Mouse (Mus musculus) liver, embryonic 12.5 days (tissue): ENCODE measurements around the gene B430306N03Rik. TPM values are rescaled to one million over a fixed set of nuclear protein-coding genes. Genes with fewer than 3 reads are reported as not detected.

Experiments
- ATAC-seq: fragments of 200-750 bp; cut with Nextera tagmentation; 2 replicates; pipeline ENCODE4 v1.8.0; 2017; ENCODE audit warnings: moderate number of reproducible peaks, mild to moderate bottlenecking, moderate library complexity
- H3K27ac ChIP-seq: fragments of 300-500 bp; sonication (generic); 2 replicates; pipeline ENCODE4 v1.5.1; 2016; ENCODE audit warnings: mild to moderate bottlenecking
- H3K27me3 ChIP-seq: fragments of 300-500 bp; sonication (generic); replicated peaks from 2 replicates; pipeline ENCODE4 v1.6.1; 2016; ENCODE audit warnings: mild to moderate bottlenecking, moderate library complexity
- H3K36me3 ChIP-seq: fragments of 300-500 bp; sonication (generic); 2 replicates; pipeline ENCODE4 v1.6.1; 2016; ENCODE audit warnings: mild to moderate bottlenecking, moderate library complexity
- H3K4me1 ChIP-seq: fragments of 300-500 bp; sonication (generic); 2 replicates; pipeline ENCODE4 v1.6.1; 2016
- H3K4me2 ChIP-seq: fragments of 300-500 bp; sonication (generic); 2 replicates; pipeline ENCODE4 v1.6.1; 2016; ENCODE audit warnings: mild to moderate bottlenecking, moderate library complexity
- H3K4me3 ChIP-seq: fragments of 300-500 bp; sonication (generic); 2 replicates; pipeline ENCODE4 v1.5.1; 2016; ENCODE audit warnings: mild to moderate bottlenecking, moderate library complexity
- H3K9ac ChIP-seq: fragments of 300-500 bp; sonication (generic); 2 replicates; pipeline ENCODE4 v1.6.1; 2016; ENCODE audit warnings: mild to moderate bottlenecking, moderate library complexity
- H3K9me3 ChIP-seq: fragments of 300-500 bp; sonication (generic); replicated peaks from 2 replicates; pipeline ENCODE4 v1.6.1; 2016; ENCODE audit warnings: mild to moderate bottlenecking, moderate library complexity
- WGBS: fragments of 180-500 bp; shearing (Covaris S2); methylation state at CpG from one replicate; pipeline ENCODE4 v1.1.7; 2016; ENCODE audit not compliant: insufficient replicate concordance; 5-methylcytosine and 5-hydroxymethylcytosine counted together
- polyA plus RNA-seq: library from polyadenylated mRNA; unstranded; fragments of >200 nt; fragmentation: Nextera tagmentation; extraction: Ambion mirVana; gene quantifications from 2 replicates; pipeline ENCODE4 v1.2.1, GENCODE M21; 2016

The B430306N03Rik gene
- polyA plus RNA-seq, 1 experiment from 2014 or later, result 1.4 TPM

DNA sequence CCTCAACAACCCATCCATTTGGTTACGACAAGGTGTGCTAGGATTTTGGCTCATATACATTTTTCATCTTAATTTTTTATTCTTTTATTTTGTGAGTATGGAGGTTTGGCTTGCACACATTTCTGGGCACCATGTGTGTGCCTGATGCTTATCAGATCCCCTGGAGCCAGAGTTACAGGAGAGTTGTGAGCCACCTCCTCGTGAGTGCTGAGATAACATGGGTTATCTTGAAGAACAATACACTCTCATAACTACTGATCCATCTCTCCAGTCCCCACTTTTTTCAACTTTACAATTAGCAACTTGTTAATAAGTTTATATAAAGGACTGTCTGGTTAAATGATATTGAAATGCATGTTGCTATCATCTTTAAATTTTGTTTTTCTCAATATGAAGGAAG, 5.3 kb downstream of the B430306N03Rik start:
- H3K4me3 ChIP-seq, result no peak overlapping the region
- H3K4me2 ChIP-seq, result no peak overlapping the region
- no peak overlapping the region for H3K9ac ChIP-seq
- WGBS, result 47% methylated on average over 2 of the region's 2 CpGs
- no peak overlapping the region for H3K27ac ChIP-seq
- H3K27me3 ChIP-seq, result peaks cover 3% of the 10 kb centered on the region; the same call in 1 of the 2 replicates
- H3K36me3 ChIP-seq, result no peaks in the 10 kb centered on the region
- ATAC-seq, result peak; percentile 56; the same call in 1 of the 2 replicates
- no peaks in the 10 kb centered on the region for H3K9me3 ChIP-seq
- H3K4me1 ChIP-seq, result peaks cover 59% of the 10 kb centered on the region

DNA sequence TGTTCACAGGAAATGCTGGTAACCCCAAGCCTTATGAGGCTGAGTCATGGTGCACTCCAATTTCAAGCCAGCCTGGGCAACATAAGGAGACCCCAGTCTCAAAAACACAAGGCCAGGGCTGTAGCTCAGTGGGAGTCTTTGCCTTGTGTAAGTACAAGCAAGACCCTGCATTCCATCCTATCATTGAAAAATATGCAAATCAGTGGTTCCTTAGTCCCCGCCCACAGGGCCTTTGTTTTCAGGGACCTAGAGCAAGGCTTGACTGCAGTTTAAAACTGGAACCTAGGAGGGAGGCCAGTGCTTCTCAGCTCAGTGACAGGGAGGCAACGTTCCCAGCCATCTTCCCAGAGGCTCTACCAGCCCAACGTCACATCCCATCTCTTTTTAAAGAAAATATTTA, 7.3 kb downstream of the B430306N03Rik start:
- H3K9me3 ChIP-seq, result no peaks in the 10 kb centered on the region
- peaks cover 9% of the 10 kb centered on the region; the same call in 1 of the 2 replicates for H3K27me3 ChIP-seq
- ATAC-seq, result no peak
- no peak overlapping the region for H3K9ac ChIP-seq
- H3K4me2 ChIP-seq, result no peak overlapping the region
- 46% methylated on average over 3 of the region's 3 CpGs for WGBS
- peaks cover 59% of the 10 kb centered on the region for H3K4me1 ChIP-seq
- no peak overlapping the region for H3K27ac ChIP-seq
- no peak overlapping the region for H3K4me3 ChIP-seq
- no peaks in the 10 kb centered on the region for H3K36me3 ChIP-seq

DNA sequence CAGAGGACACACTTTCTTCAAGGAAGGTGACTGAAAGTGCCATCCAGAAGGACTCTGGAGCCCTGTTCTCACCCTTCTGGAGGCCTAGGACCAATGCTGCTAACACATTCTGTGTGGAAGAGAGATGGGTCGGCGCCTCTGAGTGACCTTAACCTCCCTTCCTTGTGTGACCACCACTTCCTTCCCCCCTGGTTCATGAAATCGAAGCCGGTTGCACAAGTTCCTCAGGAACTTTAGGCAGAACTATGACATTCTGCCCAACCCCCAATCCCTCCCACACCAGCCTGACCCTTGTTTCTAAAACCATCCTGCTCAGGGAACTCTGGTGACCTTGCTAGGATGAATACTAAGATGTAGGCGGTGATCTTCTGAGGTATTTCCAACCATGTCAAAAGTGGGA, 8.3 kb downstream of the B430306N03Rik start:
- no peak overlapping the region for H3K4me2 ChIP-seq
- H3K9me3 ChIP-seq, result no peaks in the 10 kb centered on the region

DNA sequence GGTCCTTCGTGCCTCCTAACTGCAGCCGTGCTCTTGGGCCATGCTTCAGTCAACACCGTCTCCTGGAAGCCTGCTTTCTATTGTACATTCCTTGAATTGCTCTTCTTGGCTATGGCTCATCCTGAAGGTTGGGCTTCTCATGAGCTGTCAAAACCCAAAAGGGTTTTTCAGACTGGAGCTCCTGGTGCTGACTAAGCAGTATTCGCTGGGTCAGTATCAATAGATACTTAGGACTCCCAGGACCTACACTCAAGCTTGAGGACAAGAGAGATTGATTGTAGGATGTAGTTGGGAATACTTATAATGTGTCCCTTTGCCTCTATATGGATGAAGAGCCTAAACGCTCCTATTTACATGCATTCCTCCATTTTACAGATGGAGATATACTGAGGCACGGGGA, 9.2 kb downstream of the B430306N03Rik start:
- H3K4me2 ChIP-seq, result no peak overlapping the region
- H3K4me1 ChIP-seq, result peaks cover 54% of the 10 kb centered on the region
- H3K9ac ChIP-seq, result no peak overlapping the region; the same call in 1 of the 2 replicates
- peaks cover 9% of the 10 kb centered on the region; the same call in 1 of the 2 replicates for H3K27me3 ChIP-seq
- no peak for ATAC-seq
- no peaks in the 10 kb centered on the region for H3K36me3 ChIP-seq
- 83% methylated on average over 6 of the region's 6 CpGs for WGBS
- H3K9me3 ChIP-seq, result no peaks in the 10 kb centered on the region
- H3K27ac ChIP-seq, result no peak overlapping the region
- no peak overlapping the region for H3K4me3 ChIP-seq

More for the DNA sequence above, 8.3 kb downstream of the B430306N03Rik start:
- no peak overlapping the region for H3K9ac ChIP-seq
- peaks cover 59% of the 10 kb centered on the region for H3K4me1 ChIP-seq
- no peaks in the 10 kb centered on the region for H3K36me3 ChIP-seq
- ATAC-seq, result no peak
- H3K27ac ChIP-seq, result 0 out of 2 replicates have a peak overlapping the region, but pooled peaks have one; percentile 5
- H3K27me3 ChIP-seq, result peaks cover 9% of the 10 kb centered on the region; the same call in 1 of the 2 replicates
- WGBS, result 39% methylated on average over 5 of the region's 5 CpGs
- H3K4me3 ChIP-seq, result no peak overlapping the region

DNA sequence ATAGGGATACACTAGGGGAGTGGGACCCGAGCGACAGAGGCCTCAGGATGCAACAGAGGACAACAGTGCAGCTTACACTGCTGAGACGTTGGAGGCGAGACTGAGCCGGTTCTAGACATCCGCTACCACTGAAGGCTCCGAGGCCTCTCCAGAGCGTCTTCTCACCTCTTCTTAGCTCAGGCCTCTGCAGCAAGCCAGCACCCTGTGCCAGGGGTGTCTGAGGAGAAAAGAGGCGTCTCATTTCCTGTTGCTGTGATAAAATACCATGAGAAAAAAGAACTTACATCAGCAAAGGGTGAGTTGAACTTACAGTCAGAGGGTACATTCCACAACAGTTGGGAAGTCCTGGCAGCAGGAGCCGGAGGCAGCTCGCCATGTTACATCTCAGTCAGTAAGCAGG, 9.7 kb downstream of the B430306N03Rik start:
- ATAC-seq, result no peak
- H3K4me2 ChIP-seq, result no peak overlapping the region
- WGBS, result 75% methylated on average over 11 of the region's 11 CpGs

DNA sequence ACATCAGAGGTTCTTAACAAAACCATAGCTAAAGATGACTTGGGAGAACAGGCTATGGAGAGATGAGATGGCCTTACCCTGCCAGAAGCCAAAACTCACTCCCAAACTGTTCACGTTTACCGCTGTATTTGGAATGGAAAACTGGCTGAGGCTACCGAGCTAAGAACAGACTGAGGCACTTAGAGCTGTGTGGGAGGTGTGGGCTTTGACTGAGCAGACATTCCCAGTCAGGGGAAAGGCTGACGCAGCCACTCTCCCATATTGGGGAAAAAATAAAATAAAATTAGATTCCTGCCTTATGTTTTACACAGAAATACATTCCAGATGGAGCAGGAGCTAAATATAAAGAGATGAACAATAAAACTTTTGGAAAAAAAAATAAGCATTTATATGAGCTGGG, 10.7 kb downstream of the B430306N03Rik start:
- peaks cover 39% of the 10 kb centered on the region for H3K4me1 ChIP-seq
- 66% methylated on average over 4 of the region's 4 CpGs for WGBS
- H3K9ac ChIP-seq, result no peak overlapping the region
- H3K36me3 ChIP-seq, result no peaks in the 10 kb centered on the region
- H3K27me3 ChIP-seq, result peaks cover 9% of the 10 kb centered on the region; the same call in 1 of the 2 replicates
- ATAC-seq, result no peak
- H3K4me2 ChIP-seq, result no peak overlapping the region
- no peak overlapping the region for H3K27ac ChIP-seq
- no peak overlapping the region for H3K4me3 ChIP-seq
- H3K9me3 ChIP-seq, result no peaks in the 10 kb centered on the region

More for the DNA sequence above, 9.7 kb downstream of the B430306N03Rik start:
- Histone ChIP-seq H3K4me1 (peaks cover 49% of the 10 kb centered on the region), H3K27me3 (peaks cover 9% of the 10 kb centered on the region; the same call in 1 of the 2 replicates), H3K4me3 (no peak overlapping the region), H3K9ac (no peak overlapping the region), H3K27ac (no peak overlapping the region), H3K36me3 (no peaks in the 10 kb centered on the region), H3K9me3 (no peaks in the 10 kb centered on the region)

DNA sequence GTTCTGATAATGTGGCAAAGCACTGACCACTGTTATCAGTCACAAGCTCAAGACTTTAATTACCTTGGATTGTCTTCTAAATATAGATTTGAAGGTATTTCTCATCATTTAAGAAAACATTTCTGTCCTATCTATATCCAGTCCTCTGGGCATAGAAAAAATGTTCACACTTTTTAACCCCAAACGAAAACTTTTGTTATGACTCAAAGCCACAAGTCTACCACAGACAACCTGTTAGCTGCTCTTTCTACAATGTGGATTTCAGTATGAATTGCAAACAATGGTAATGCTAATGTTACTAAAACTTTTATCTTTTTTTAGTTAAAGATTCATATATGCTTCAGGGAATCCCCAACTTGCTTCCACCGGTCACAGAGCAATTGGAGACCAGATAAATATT, 16.6 kb downstream of the B430306N03Rik start:
- ATAC-seq, result no peak
- Histone ChIP-seq H3K4me1 (no peaks in the 10 kb centered on the region), H3K27ac (no peak overlapping the region), H3K27me3 (0 out of 2 replicates have a peak, but pooled peaks cover 6% of the 10 kb centered on the region), H3K4me3 (no peak overlapping the region), H3K9me3 (no peaks in the 10 kb centered on the region), H3K9ac (no peak overlapping the region), H3K4me2 (no peak overlapping the region), H3K36me3 (no peaks in the 10 kb centered on the region)
- WGBS, result 72% methylated on average over 2 of the region's 2 CpGs

DNA sequence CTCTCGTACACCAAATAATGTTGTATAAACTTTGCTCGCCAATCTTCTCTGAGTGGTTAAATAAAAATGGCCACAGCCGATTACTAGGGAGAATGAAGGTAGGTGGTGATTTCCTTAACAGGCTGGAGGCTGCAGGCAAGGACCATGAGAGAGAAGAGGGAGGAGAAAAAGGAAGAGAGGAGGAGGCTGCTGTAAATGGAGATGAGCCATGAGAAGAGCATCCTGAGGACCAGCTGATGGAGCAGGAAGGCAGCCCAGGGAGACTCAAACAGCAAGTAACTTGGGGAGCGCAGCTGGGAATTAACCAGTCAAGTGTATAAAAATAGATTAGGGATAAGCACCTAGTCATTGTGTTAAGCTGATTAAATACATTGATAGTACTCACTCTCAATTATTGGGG, 18.2 kb downstream of the B430306N03Rik start:
- Histone ChIP-seq H3K4me1 (no peaks in the 10 kb centered on the region), H3K36me3 (no peaks in the 10 kb centered on the region), H3K4me3 (no peak overlapping the region), H3K27me3 (no peaks in the 10 kb centered on the region), H3K9me3 (no peaks in the 10 kb centered on the region), H3K27ac (no peak overlapping the region), H3K4me2 (no peak overlapping the region), H3K9ac (no peak overlapping the region)
- 80% methylated on average over 4 of the region's 4 CpGs for WGBS
- no peak for ATAC-seq

DNA sequence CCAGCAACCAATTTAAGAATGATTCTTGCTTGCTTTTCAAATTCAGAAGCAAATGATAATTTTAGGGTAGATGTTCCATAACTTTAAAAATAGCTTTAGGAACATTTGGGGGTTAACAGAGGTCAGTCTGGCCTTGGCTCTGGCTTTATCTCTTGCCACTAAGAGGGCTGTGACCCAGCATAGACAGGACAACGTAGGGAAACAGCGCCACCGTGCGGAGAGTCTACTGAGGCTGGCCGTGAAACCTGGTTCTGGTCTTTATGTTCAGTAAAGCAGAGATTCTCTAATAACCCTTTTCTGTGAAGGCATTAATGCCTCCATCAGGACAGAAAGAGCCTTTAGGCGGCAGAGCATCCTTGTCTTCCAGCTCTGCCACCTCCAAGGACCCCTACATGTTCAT, 20.9 kb downstream of the B430306N03Rik start:
- Histone ChIP-seq H3K4me1 (peaks cover 8% of the 10 kb centered on the region), H3K27me3 (no peaks in the 10 kb centered on the region), H3K36me3 (no peaks in the 10 kb centered on the region), H3K4me3 (no peak overlapping the region), H3K4me2 (no peak overlapping the region), H3K9ac (no peak overlapping the region), H3K27ac (no peak overlapping the region), H3K9me3 (no peaks in the 10 kb centered on the region)
- ATAC-seq, result peak; percentile 71; the same call in 1 of the 2 replicates
- under 1% methylated on average over 6 of the region's 6 CpGs for WGBS

DNA sequence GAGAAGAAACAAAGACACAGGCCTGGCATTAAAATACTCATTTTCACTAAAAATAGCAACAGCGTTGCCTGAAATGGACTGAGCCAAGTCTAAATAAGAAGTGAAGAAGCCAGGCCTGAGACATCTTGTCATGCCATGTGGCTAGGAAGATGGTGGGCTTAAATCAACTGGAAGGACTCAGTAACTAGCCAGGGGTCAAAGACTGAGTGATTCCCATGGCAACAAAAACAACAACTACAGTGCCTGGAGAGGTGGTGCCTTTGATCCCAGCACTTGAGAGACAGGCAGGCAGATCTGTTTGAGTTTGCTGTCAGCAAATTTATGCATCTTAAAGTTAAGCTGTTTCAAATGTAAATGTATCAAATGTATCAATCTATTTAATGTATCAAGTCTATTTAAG, 24.3 kb downstream of the B430306N03Rik start:
- Histone ChIP-seq H3K4me1 (peaks cover 13% of the 10 kb centered on the region), H3K9me3 (no peaks in the 10 kb centered on the region), H3K9ac (no peak overlapping the region), H3K4me3 (no peak overlapping the region), H3K27ac (no peak overlapping the region), H3K36me3 (no peaks in the 10 kb centered on the region), H3K27me3 (no peaks in the 10 kb centered on the region), H3K4me2 (no peak overlapping the region)
- 88% methylated on average over 1 of the region's 1 CpGs for whole genome bisulfite sequencing
- ATAC-seq, result no peak

DNA sequence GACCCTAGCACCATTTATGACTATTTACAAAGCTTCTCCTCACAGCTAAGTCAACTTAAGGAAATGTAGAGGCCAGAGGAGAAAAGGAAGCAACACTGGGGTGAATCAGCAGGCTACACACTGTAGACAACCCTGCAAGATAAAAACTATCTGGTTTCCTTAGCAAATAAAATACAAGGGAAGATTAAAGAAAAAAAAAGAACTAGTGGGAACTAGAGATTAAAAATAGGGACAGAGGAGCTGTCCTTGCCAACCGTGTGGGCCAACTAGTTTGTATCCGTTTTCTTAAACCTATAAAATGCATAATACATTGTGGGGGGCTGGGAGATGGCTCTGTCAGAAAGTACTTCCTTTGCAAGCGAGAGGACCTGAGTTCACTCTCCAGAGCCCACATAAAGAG, 26.0 kb downstream of the B430306N03Rik start:
- peaks cover 13% of the 10 kb centered on the region for H3K4me1 ChIP-seq
- no peaks in the 10 kb centered on the region for H3K36me3 ChIP-seq
- peak overlapping the region; percentile 61; the same call in 1 of the 2 replicates for H3K27ac ChIP-seq
- ATAC-seq, result peak; percentile 58
- no peak overlapping the region for H3K4me3 ChIP-seq
- 19% methylated on average over 3 of the region's 3 CpGs for WGBS
- H3K9me3 ChIP-seq, result no peaks in the 10 kb centered on the region
- no peak overlapping the region for H3K9ac ChIP-seq
- H3K27me3 ChIP-seq, result no peaks in the 10 kb centered on the region
- H3K4me2 ChIP-seq, result no peak overlapping the region

DNA sequence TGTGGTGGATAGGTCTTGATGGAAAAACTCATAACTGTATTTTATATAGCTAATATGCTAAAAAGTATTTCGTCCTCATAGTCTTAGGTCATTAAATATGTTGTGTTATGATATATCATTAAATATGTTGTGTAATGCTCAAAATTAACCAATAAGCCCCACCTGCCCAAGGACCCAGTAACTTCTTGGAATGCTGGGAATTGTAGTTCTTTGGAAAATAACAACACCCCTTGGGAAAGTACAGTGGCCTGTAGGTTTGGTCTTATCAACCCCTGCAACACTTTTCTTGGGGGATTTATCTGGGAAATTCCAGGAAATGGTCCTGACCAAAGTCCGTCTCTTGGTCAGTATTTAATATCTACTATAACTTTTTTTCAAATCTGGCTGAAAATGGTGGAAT, 27.1 kb downstream of the B430306N03Rik start:
- H3K27me3 ChIP-seq, result no peaks in the 10 kb centered on the region
- no peak overlapping the region for H3K4me2 ChIP-seq
- H3K4me3 ChIP-seq, result no peak overlapping the region
- no peak for ATAC-seq
- WGBS, result 61% methylated on average over 2 of the region's 2 CpGs
- peaks cover 13% of the 10 kb centered on the region for H3K4me1 ChIP-seq
- no peaks in the 10 kb centered on the region for H3K9me3 ChIP-seq
- H3K9ac ChIP-seq, result no peak overlapping the region
- no peaks in the 10 kb centered on the region for H3K36me3 ChIP-seq
- H3K27ac ChIP-seq, result no peak overlapping the region

DNA sequence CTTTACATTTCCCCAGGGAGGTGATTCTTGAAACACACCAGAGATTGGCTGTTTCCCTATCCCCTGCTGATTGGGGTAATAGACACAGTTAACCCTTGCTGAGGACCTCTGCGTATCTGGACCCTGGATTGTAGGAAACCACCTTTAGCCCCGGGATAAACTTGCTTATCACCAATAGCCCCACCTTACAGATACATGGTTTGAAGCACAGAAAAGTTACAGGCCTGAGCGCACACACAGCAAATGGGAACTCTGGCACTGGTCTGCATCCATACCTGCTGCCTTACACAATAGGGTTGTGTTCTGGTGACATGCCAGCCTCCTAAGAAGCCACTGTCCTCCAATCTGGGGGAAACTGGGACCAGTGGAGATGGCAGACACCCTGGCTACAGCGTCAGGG, 29.9 kb downstream of the B430306N03Rik start:
- Histone ChIP-seq H3K27me3 (no peaks in the 10 kb centered on the region), H3K27ac (no peak overlapping the region), H3K9ac (no peak overlapping the region), H3K4me1 (peaks cover 13% of the 10 kb centered on the region), H3K36me3 (no peaks in the 10 kb centered on the region), H3K4me3 (no peak overlapping the region), H3K9me3 (no peaks in the 10 kb centered on the region), H3K4me2 (no peak overlapping the region)
- 59% methylated on average over 4 of the region's 4 CpGs for WGBS
- no peak for ATAC-seq
